In the genomic region with DNA sequence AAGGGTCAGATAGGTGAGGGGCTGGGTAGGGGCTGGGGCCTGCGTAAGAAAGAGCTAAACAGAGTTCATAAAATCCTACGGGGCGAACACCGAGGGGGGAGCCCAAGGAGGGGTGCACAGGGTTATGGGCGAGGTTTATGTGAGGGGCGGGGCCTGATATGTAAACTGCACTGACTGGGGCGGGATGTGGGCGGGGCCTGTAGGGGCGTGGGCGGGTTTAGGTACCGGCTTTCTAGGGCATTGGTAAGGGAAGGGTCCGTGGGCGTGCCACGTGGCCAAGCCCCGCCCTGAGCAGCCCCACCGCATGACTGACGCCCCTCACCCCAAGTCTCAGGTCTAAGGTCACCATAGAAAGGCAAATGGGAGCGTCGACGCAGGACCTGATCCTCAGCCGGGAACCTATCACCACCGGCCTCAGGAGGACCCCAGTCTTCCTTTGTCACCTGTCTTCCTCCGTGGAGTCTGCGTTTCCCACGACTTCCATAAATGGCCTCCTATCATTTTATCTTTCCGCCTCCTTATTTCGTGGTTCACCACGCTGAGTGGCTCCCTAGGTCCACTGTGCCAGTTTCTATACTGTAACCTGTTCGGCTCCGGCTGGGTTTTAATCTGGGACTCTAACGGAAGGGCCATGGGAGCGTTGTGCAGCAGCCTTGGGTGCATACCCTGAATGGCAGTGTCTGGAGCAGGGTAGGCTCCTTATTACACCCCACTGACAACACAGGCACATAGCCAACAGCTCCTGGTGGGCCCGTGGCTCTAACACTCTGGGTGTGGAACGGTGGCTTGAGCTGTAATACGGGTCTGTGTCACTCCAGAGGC, we compare ENCODE assay signal across 9 mouse cellular contexts. TPM values are rescaled to one million over a fixed set of nuclear protein-coding genes. Genes with fewer than 3 reads are reported as not detected.
A peak's percentile ranks its signal among the peaks of the same experiment; 100 is the strongest.
DNase-seq lines count a peak whose midpoint lies in the region; ATAC-seq and TF ChIP-seq lines count a peak whose summit lies in the region.
"Had no signal": no experiment of that assay in that cellular context is flagged by ENCODE, and none has a peak within 500 bp of the region (broad histone marks: within the 10 kb centered on the region; RNA-seq: fewer than 3 reads in every experiment).

No protein-coding gene starts in this region.

- peaks cover 23% of the 10 kb centered on the region for H3K4me1 ChIP-seq in heart, embryonic 10.5 days
- H3K4me1 ChIP-seq in forebrain, embryonic 16.5 days (replicated peaks; ENCODE audit: control insufficient read depth, insufficient read depth, low read length): 0 out of 2 replicates have a peak, but pooled peaks cover 5% of the 10 kb centered on the region
- H3K4me1 ChIP-seq in kidney, adult 2 months (ENCODE audit: control insufficient read depth, insufficient read depth, low read length): peaks cover 9% of the 10 kb centered on the region
- peaks cover 9% of the 10 kb centered on the region for H3K4me1 ChIP-seq in limb, embryonic 12.5 days (replicated peaks)
- peaks cover 16% of the 10 kb centered on the region; the same call in 1 of the 2 replicates for H3K4me1 ChIP-seq in midbrain, embryonic 12.5 days

- intact Hi-C loops in heart, postnatal 36 days (cut with DNase I): no loop called here

- 0 out of 2 replicates have a peak, but pooled peaks cover 3% of the 10 kb centered on the region for H3K36me3 ChIP-seq in heart, embryonic 10.5 days
- H3K36me3 ChIP-seq in forebrain, embryonic 16.5 days (ENCODE audit: control insufficient read depth, insufficient read depth): no peaks in the 10 kb centered on the region
- H3K36me3 ChIP-seq in kidney, adult 2 months (ENCODE audit: control insufficient read depth, insufficient read depth, low read length): no peaks in the 10 kb centered on the region
- no peaks in the 10 kb centered on the region for H3K36me3 ChIP-seq in limb, embryonic 12.5 days
- no peaks in the 10 kb centered on the region for H3K36me3 ChIP-seq in midbrain, embryonic 12.5 days

- H3K9ac ChIP-seq in forebrain, embryonic 16.5 days (replicated peaks; ENCODE audit: low read depth, low read length): peak overlapping the region; percentile 74
- H3K9ac ChIP-seq in limb, embryonic 12.5 days (replicated peaks): peak overlapping the region; percentile 71; the same call in 1 of the 2 replicates
- H3K9ac ChIP-seq in midbrain, embryonic 12.5 days (replicated peaks): peak overlapping the region; percentile 71; the same call in 1 of the 2 replicates

- no peaks in the 10 kb centered on the region; the same call in 1 of the 2 replicates for H3K9me3 ChIP-seq in heart, embryonic 10.5 days
- H3K9me3 ChIP-seq in forebrain, embryonic 16.5 days (ENCODE audit: control insufficient read depth, low read length): no peaks in the 10 kb centered on the region
- no peaks in the 10 kb centered on the region for H3K9me3 ChIP-seq in limb, embryonic 12.5 days
- no peaks in the 10 kb centered on the region for H3K9me3 ChIP-seq in midbrain, embryonic 12.5 days

- peak overlapping the region; percentile 80 for H3K4me2 ChIP-seq in forebrain, embryonic 16.5 days (ENCODE audit: low read length)
- H3K4me2 ChIP-seq in limb, embryonic 12.5 days: peak overlapping the region; percentile 86
- H3K4me2 ChIP-seq in midbrain, embryonic 12.5 days (replicated peaks): peak overlapping the region; percentile 90

- 7% methylated on average over 35 of the region's 35 CpGs for WGBS in heart, embryonic 10.5 days
- WGBS in forebrain, embryonic 16.5 days: 4% methylated on average over 33 of the region's 35 CpGs
- WGBS in kidney, adult 2 months: 7% methylated on average over 35 of the region's 35 CpGs
- WGBS in limb, embryonic 12.5 days: 10% methylated on average over 34 of the region's 35 CpGs
- WGBS in midbrain, embryonic 12.5 days: 10% methylated on average over 30 of the region's 35 CpGs

- no peak for TF ChIP-seq POLR2A in kidney, adult 2 months (IDR thresholded peaks at IDR 0.05; ENCODE audit: low read depth, low read length)

- DNase-seq in heart, embryonic 10.5 days (ENCODE audit: low spot score): peak; percentile 92
- no peak for DNase-seq in heart, postnatal 36 days
- DNase-seq in cerebellum, adult 8-10 months: peak; percentile 25
- peak; percentile 49 for DNase-seq in kidney, adult 2 months
- DNase-seq in telencephalon, adult 2 months (ENCODE audit: low read depth, low spot score): peak; percentile 82

- peak; percentile 85 for ATAC-seq in forebrain, embryonic 16.5 days
- peak; percentile 68 for ATAC-seq in limb, embryonic 12.5 days (ENCODE audit: insufficient number of reproducible peaks, insufficient read depth, low FRiP score, low TSS enrichment, low read depth)
- ATAC-seq in midbrain, embryonic 12.5 days (ENCODE audit: low FRiP score, low read depth): peak; percentile 83

- peak overlapping the region; percentile 85; the same call in 1 of the 2 replicates for H3K27ac ChIP-seq in heart, embryonic 10.5 days
- H3K27ac ChIP-seq in forebrain, embryonic 16.5 days (ENCODE audit: low read length): peak overlapping the region; percentile 3; the same call in 1 of the 2 replicates
- H3K27ac ChIP-seq in kidney, adult 2 months (ENCODE audit: insufficient read depth, low read depth, low read length): no peak overlapping the region
- H3K27ac ChIP-seq in limb, embryonic 12.5 days: no peak overlapping the region
- no peak overlapping the region for H3K27ac ChIP-seq in midbrain, embryonic 12.5 days (replicated peaks)

- no peak for TF ChIP-seq CTCF in kidney, adult 2 months (conservative IDR thresholded peaks at IDR 0.05; ENCODE audit: insufficient read depth, insufficient read length, low read depth, low read length)

- H3K27me3 ChIP-seq in heart, embryonic 10.5 days (ENCODE audit: insufficient read depth, poor library complexity, severe bottlenecking): peaks cover 22% of the 10 kb centered on the region
- no peaks in the 10 kb centered on the region for H3K27me3 ChIP-seq in forebrain, embryonic 16.5 days (replicated peaks; ENCODE audit: control insufficient read depth, insufficient read depth, low read length)
- no peaks in the 10 kb centered on the region for H3K27me3 ChIP-seq in kidney, adult 2 months (replicated peaks; ENCODE audit: control insufficient read depth, insufficient read depth, low read length)
- H3K27me3 ChIP-seq in limb, embryonic 12.5 days: peaks cover 33% of the 10 kb centered on the region
- peaks cover 23% of the 10 kb centered on the region for H3K27me3 ChIP-seq in midbrain, embryonic 12.5 days

- H3K4me3 ChIP-seq in heart, embryonic 10.5 days: peak overlapping the region; percentile 77
- H3K4me3 ChIP-seq in forebrain, embryonic 16.5 days (replicated peaks; ENCODE audit: low read length): peak overlapping the region; percentile 54
- peak overlapping the region; percentile 53; the same call in 1 of the 2 replicates for H3K4me3 ChIP-seq in kidney, adult 2 months (ENCODE audit: insufficient read depth, low read depth, low read length)
- H3K4me3 ChIP-seq in limb, embryonic 12.5 days (replicated peaks): peak overlapping the region; percentile 62
- H3K4me3 ChIP-seq in midbrain, embryonic 12.5 days: peak overlapping the region; percentile 62
- H3K4me3 ChIP-seq: myocyte had no signal

RNA-seq across cellular contexts. Expression of a gene that starts 0.8 kb away (rescaled TPM):
- polyA plus RNA-seq in heart, embryonic 10.5 days (2016; fragmentation: Nextera tagmentation; extraction: Ambion mirVana): 2.7 and 4.9 TPM in 2 replicates
- total RNA-seq in heart, postnatal 36 days (2021): under 1 TPM; 0.54 to 0.94 TPM
- 10.9 and 15.7 TPM in 2 replicates for polyA plus RNA-seq in forebrain, embryonic 16.5 days (2015; fragmentation: Nextera tagmentation; extraction: Ambion mirVana)
- 8.4 and 8.6 TPM in 2 replicates for polyA plus RNA-seq in kidney, adult 2 months (2012; rRNA removed)
- polyA plus RNA-seq in limb, embryonic 12.5 days (2016; fragmentation: Nextera tagmentation; extraction: Ambion mirVana): 3.1 and 3.4 TPM in 2 replicates
- 5.3 and 5.6 TPM in 2 replicates for polyA plus RNA-seq in midbrain, embryonic 12.5 days (2016; fragmentation: Nextera tagmentation; extraction: Ambion mirVana)

RNA-seq across cellular contexts. Expression of a gene that starts 41.3 kb away (rescaled TPM):
- polyA plus RNA-seq in heart, embryonic 10.5 days (2016; fragmentation: Nextera tagmentation; extraction: Ambion mirVana): not detected in 2 replicates
- not detected for total RNA-seq in heart, postnatal 36 days (2021)
- polyA plus RNA-seq in forebrain, embryonic 16.5 days (2015; fragmentation: Nextera tagmentation; extraction: Ambion mirVana): not detected in 2 replicates
- polyA plus RNA-seq in kidney, adult 2 months (2012; rRNA removed): not detected in 2 replicates
- not detected in 2 replicates for polyA plus RNA-seq in limb, embryonic 12.5 days (2016; fragmentation: Nextera tagmentation; extraction: Ambion mirVana)
- not detected in 2 replicates for polyA plus RNA-seq in midbrain, embryonic 12.5 days (2016; fragmentation: Nextera tagmentation; extraction: Ambion mirVana)
- polyA plus RNA-seq: myocyte had no signal

RNA-seq across cellular contexts. Expression of a gene that starts 50.4 kb away (rescaled TPM):
- polyA plus RNA-seq in heart, embryonic 10.5 days (2016; fragmentation: Nextera tagmentation; extraction: Ambion mirVana): not detected in 2 replicates
- not detected for total RNA-seq in heart, postnatal 36 days (2021)
- polyA plus RNA-seq in forebrain, embryonic 16.5 days (2015; fragmentation: Nextera tagmentation; extraction: Ambion mirVana): not detected in 2 replicates
- not detected in 2 replicates for polyA plus RNA-seq in kidney, adult 2 months (2012; rRNA removed)
- not detected in 2 replicates for polyA plus RNA-seq in limb, embryonic 12.5 days (2016; fragmentation: Nextera tagmentation; extraction: Ambion mirVana)
- not detected in 2 replicates for polyA plus RNA-seq in midbrain, embryonic 12.5 days (2016; fragmentation: Nextera tagmentation; extraction: Ambion mirVana)
- polyA plus RNA-seq: myocyte had no signal

RNA-seq across cellular contexts. Expression of a gene that starts 56.5 kb away (rescaled TPM):
- polyA plus RNA-seq in heart, embryonic 10.5 days (2016; fragmentation: Nextera tagmentation; extraction: Ambion mirVana): not detected in 2 replicates
- not detected for total RNA-seq in heart, postnatal 36 days (2021)
- not detected in 2 replicates for polyA plus RNA-seq in forebrain, embryonic 16.5 days (2015; fragmentation: Nextera tagmentation; extraction: Ambion mirVana)
- not detected in 2 replicates for polyA plus RNA-seq in kidney, adult 2 months (2012; rRNA removed)
- polyA plus RNA-seq in limb, embryonic 12.5 days (2016; fragmentation: Nextera tagmentation; extraction: Ambion mirVana): not detected in 2 replicates
- not detected in 2 replicates for polyA plus RNA-seq in midbrain, embryonic 12.5 days (2016; fragmentation: Nextera tagmentation; extraction: Ambion mirVana)
- polyA plus RNA-seq: myocyte had no signal

Comparison
In these comparisons a context has a peak if more than half of its experiments do, and no peak if none do; other contexts are left out.
1. DNase-seq: peak in heart, embryonic 10.5 days (single experiment), cerebellum, adult 8-10 months (single experiment), kidney, adult 2 months (single experiment) and telencephalon, adult 2 months (single experiment); none in heart, postnatal 36 days (0 of 2).
2. H3K27ac ChIP-seq: peak in heart, embryonic 10.5 days (single experiment) and forebrain, embryonic 16.5 days (single experiment); none in kidney, adult 2 months (single experiment), limb, embryonic 12.5 days (single experiment) and midbrain, embryonic 12.5 days (single experiment).
3. Peak in every context shown above with its lines, with median percentiles within 50 percentile points of each other: H3K4me3 ChIP-seq, ATAC-seq, H3K4me2 ChIP-seq and H3K9ac ChIP-seq.